Mouse (Mus musculus): ENCODE measurements at regions not wholly inside any gene's neighbourhood (a gene's known extent, or its start where the extent isn't known, plus 50 kb on each side); places are given as distances from the start of the nearest gene placed in this dataset.

GRCm38 (mm10) chrX:49947678-49948077 is 56.4 kb upstream of the Olfr1322 start:
- peak in 1 of 2 experiments; percentile 0 for DNase-seq

Data from cerebellum, postnatal 14 days (tissue).